Mouse (Mus musculus): ENCODE measurements around the gene Vtn.

Gene Vtn

GRCm38 (mm10) chr11:78499004-78499403, at the start of gene Vtn:
TSS of gene Vtn (plus strand) at chr11:78499091.
- DNase-seq (ENCODE audit: low read depth, low spot score): no peak

GRCm38 (mm10) chr11:78450337-78450736, 48.6 kb upstream of the Vtn start:
- no peak for DNase-seq (ENCODE audit: low read depth, low spot score)

GRCm38 (mm10) chr11:78453675-78454074, 45.2 kb upstream of the Vtn start:
- peak; percentile 53 for DNase-seq (ENCODE audit: low read depth, low spot score)

- no peak for DNase-seq (ENCODE audit: low read depth, low spot score)
Observed at GRCm38 (mm10) chr11:78454276-78454675, 44.6 kb upstream of the Vtn start.

- DNase-seq (ENCODE audit: low read depth, low spot score): no peak
Observed at GRCm38 (mm10) chr11:78455308-78455707, 43.6 kb upstream of the Vtn start.

- no peak for DNase-seq (ENCODE audit: low read depth, low spot score)
Observed at GRCm38 (mm10) chr11:78458740-78459139, 40.2 kb upstream of the Vtn start.

- DNase-seq (ENCODE audit: low read depth, low spot score): no peak
Observed at GRCm38 (mm10) chr11:78461894-78462293, 37.0 kb upstream of the Vtn start.

- DNase-seq (ENCODE audit: low read depth, low spot score): no peak
Observed at GRCm38 (mm10) chr11:78462669-78463068, 36.2 kb upstream of the Vtn start.

GRCm38 (mm10) chr11:78463286-78464036, 35.4 kb upstream of the Vtn start:
- no peak for DNase-seq (ENCODE audit: low read depth, low spot score)

- no peak for DNase-seq (ENCODE audit: low read depth, low spot score)
Observed at GRCm38 (mm10) chr11:78465116-78465515, 33.8 kb upstream of the Vtn start.

GRCm38 (mm10) chr11:78465568-78466180, 33.2 kb upstream of the Vtn start, which contains the start of gene Slc46a1:
TSS of gene Slc46a1 (plus strand) at chr11:78465697.
- peak; percentile 32 for DNase-seq (ENCODE audit: low read depth, low spot score)

GRCm38 (mm10) chr11:78466242-78466912, 32.5 kb upstream of the Vtn start:
- DNase-seq (ENCODE audit: low read depth, low spot score): no peak

GRCm38 (mm10) chr11:78467515-78467914, 31.4 kb upstream of the Vtn start:
- DNase-seq (ENCODE audit: low read depth, low spot score): no peak

GRCm38 (mm10) chr11:78467932-78468331, 31.0 kb upstream of the Vtn start:
- no peak for DNase-seq (ENCODE audit: low read depth, low spot score)

GRCm38 (mm10) chr11:78471326-78472103, 27.4 kb upstream of the Vtn start:
- no peak for DNase-seq (ENCODE audit: low read depth, low spot score)

GRCm38 (mm10) chr11:78475289-78475688, 23.6 kb upstream of the Vtn start:
- DNase-seq (ENCODE audit: low read depth, low spot score): no peak

- no peak for DNase-seq (ENCODE audit: low read depth, low spot score)
Observed at GRCm38 (mm10) chr11:78483639-78484038, 15.3 kb upstream of the Vtn start.

- DNase-seq (ENCODE audit: low read depth, low spot score): no peak
Observed at GRCm38 (mm10) chr11:78488168-78488567, 10.7 kb upstream of the Vtn start.

- DNase-seq (ENCODE audit: low read depth, low spot score): no peak
Observed at GRCm38 (mm10) chr11:78490781-78491241, 8.1 kb upstream of the Vtn start.

- DNase-seq (ENCODE audit: low read depth, low spot score): no peak
Observed at GRCm38 (mm10) chr11:78495904-78496303, 3.0 kb upstream of the Vtn start.

GRCm38 (mm10) chr11:78497071-78497541, 1.8 kb upstream of the Vtn start:
- no peak for DNase-seq (ENCODE audit: low read depth, low spot score)

Data from retina, postnatal 7 days (tissue).